Mouse (Mus musculus): ENCODE results near the gene Irf2bp2.

- TF ChIP-seq CTCF (IDR thresholded peaks at IDR 0.05; ENCODE audit: low read depth) (no peak), EP300 (IDR thresholded peaks at IDR 0.05; ENCODE audit: low read depth) (no peak)
Measured at GRCm38 (mm10) chr8:126580826-126581225, 13.0 kb downstream of the Irf2bp2 start.

All from heart, postnatal 0 days (tissue).